Mouse (Mus musculus) forebrain, embryonic 14.5 days (tissue): Measurements from ENCODE around the gene Gsx2. TPM values are rescaled to one million over a fixed set of nuclear protein-coding genes. Genes with fewer than 3 reads are reported as not detected.
A peak's percentile ranks its signal among the peaks of the same experiment; 100 is the strongest.

Experiments used
- ATAC-seq: fragments of 200-750 bp; cut with Nextera tagmentation; 2 replicates; pipeline ENCODE4 v1.8.0; 2017; ENCODE audit warnings: mild to moderate bottlenecking, moderate library complexity
- DNase-seq: peaks from one replicate; pipeline ENCODE4 v3.0.0-alpha.2; 2015; ENCODE audit warnings: low spot score
- H3K27ac ChIP-seq: fragments of 300-500 bp; sonication (generic); 2 replicates; pipeline ENCODE4 v1.5.1; 2014; ENCODE audit warnings: low read depth, mild to moderate bottlenecking, control low read depth, low read length, moderate library complexity
- H3K27me3 ChIP-seq: fragments of 300-500 bp; sonication (generic); replicated peaks from 2 replicates; pipeline ENCODE4 v1.6.1; 2014; ENCODE audit warnings: low read length, control low read depth, mixed read lengths; ENCODE audit not compliant: control insufficient read depth, insufficient read depth
- H3K36me3 ChIP-seq: fragments of 300-500 bp; sonication (generic); 2 replicates; pipeline ENCODE4 v1.6.1; 2014; ENCODE audit warnings: low read length, control low read depth; ENCODE audit not compliant: control insufficient read depth, insufficient read depth
- H3K4me1 ChIP-seq: fragments of 300-500 bp; sonication (generic); 2 replicates; pipeline ENCODE4 v1.6.1; 2014; ENCODE audit warnings: antibody characterized with exemption, low read length, control low read depth; ENCODE audit not compliant: control insufficient read depth, insufficient read depth
- H3K4me2 ChIP-seq: fragments of 300-500 bp; sonication (generic); 2 replicates; pipeline ENCODE4 v1.6.1; 2014; ENCODE audit warnings: mild to moderate bottlenecking, control low read depth, low read length
- H3K4me3 ChIP-seq: fragments of 300-500 bp; sonication (generic); 2 replicates; pipeline ENCODE4 v1.5.1; 2014; ENCODE audit warnings: low read depth, low read length, control low read depth
- H3K9ac ChIP-seq: fragments of 300-500 bp; sonication (generic); 2 replicates; pipeline ENCODE4 v1.6.1; 2014; ENCODE audit warnings: mild to moderate bottlenecking, low read length, control low read depth, moderate library complexity
- H3K9me3 ChIP-seq: fragments of 300-500 bp; sonication (generic); replicated peaks from 2 replicates; pipeline ENCODE4 v1.6.1; 2016; ENCODE audit warnings: low read length, control low read depth, mixed read lengths; ENCODE audit not compliant: control insufficient read depth
- WGBS: fragments of 180-500 bp; shearing (Covaris S2); extraction: QIAGEN DNeasy Blood & Tissue Kit; methylation state at CpG from one replicate; pipeline ENCODE4 v1.1.7; 2014; 5-methylcytosine and 5-hydroxymethylcytosine counted together
- polyA plus RNA-seq: library from polyadenylated mRNA; unstranded; fragments of >200 nt; fragmentation: Nextera tagmentation; extraction: Ambion mirVana; gene quantifications from 2 replicates; pipeline ENCODE4 v1.2.1, GENCODE M21; 2014

Gene Gsx2
- polyA plus RNA-seq, 1 experiment from 2014 or later, result 7.4 TPM

DNA sequence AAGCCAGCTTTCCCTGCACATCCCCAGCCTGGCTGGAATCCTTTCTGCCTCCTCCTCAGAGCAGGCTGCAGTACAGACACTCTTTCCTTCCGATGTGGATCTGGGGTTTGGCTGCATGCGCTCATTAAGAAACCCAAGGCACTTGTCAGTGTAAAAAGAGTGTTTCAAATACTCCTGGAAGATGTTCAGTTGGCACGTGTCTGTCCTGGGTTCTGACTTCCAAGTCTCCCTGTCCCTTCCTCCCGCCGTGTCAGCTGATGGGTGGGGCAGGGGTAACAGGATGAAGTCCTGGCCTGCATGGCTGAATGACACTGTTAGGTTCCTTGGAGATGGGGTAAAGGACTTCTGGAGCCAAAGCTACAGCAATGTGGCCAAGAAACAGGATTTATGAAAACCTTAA lies 46.2 kb downstream of the Gsx2 start:
- no peaks in the 10 kb centered on the region for H3K27me3 ChIP-seq
- no peak overlapping the region for H3K4me3 ChIP-seq
- no peaks in the 10 kb centered on the region for H3K4me1 ChIP-seq
- 47% methylated on average over 5 of the region's 5 CpGs for WGBS
- peak; percentile 38 for DNase-seq
- no peak overlapping the region for H3K4me2 ChIP-seq
- peak overlapping the region; percentile 33; the same call in 1 of the 2 replicates for H3K27ac ChIP-seq
- H3K9me3 ChIP-seq, result no peaks in the 10 kb centered on the region
- no peak for ATAC-seq
- no peaks in the 10 kb centered on the region for H3K36me3 ChIP-seq
- no peak overlapping the region for H3K9ac ChIP-seq

Other genes starting within 250 kb of the Gsx2 start
- 40.6 and 48.0 TPM in 2 replicates for gene Chic2, start 30.8 kb upstream of the Gsx2 start, polyA plus RNA-seq
- 7.0 and 10.9 TPM in 2 replicates for gene Pdgfra, start 76.7 kb downstream of the Gsx2 start, polyA plus RNA-seq